Mouse (Mus musculus) hematopoietic stem cell, adult 5-6 weeks (primary cell): Measurements from ENCODE around the gene Gm6408. TPM values are rescaled to one million over a fixed set of nuclear protein-coding genes. Genes with fewer than 3 reads are reported as not detected.
"Not testable (repeated sequence)": the region's sequence is repeated elsewhere in the genome, so short reads cannot be mapped to it uniquely, and the experiment has no call there.

ENCODE experiments used
- ATAC-seq, 2 experiments: fragments of 125-278 bp in 1 of 2; replicated peaks in 1 of 2; 2 replicates each; pipeline ENCODE4 v1.8.0; 2016 to 2017; ENCODE audit warnings: inconsistent platforms in 2 of 2, mild to moderate bottlenecking in 2 of 2, moderate number of reproducible peaks in 2 of 2, low read depth in 1 of 2, moderate TSS enrichment in 1 of 2; ENCODE audit not compliant: low FRiP score in 2 of 2, poor library complexity in 2 of 2, severe bottlenecking in 2 of 2, insufficient read depth in 1 of 2, low TSS enrichment in 1 of 2
- total RNA-seq: library from RNA; stranded (forward); fragments of 172-1452, 232-1000 nt; gene quantifications from 2 replicates; pipeline ENCODE4 v1.2.3, GENCODE M21; 2017

Gene Gm6408
- total RNA-seq, 1 experiment from 2014 or later: not detected

DNA sequence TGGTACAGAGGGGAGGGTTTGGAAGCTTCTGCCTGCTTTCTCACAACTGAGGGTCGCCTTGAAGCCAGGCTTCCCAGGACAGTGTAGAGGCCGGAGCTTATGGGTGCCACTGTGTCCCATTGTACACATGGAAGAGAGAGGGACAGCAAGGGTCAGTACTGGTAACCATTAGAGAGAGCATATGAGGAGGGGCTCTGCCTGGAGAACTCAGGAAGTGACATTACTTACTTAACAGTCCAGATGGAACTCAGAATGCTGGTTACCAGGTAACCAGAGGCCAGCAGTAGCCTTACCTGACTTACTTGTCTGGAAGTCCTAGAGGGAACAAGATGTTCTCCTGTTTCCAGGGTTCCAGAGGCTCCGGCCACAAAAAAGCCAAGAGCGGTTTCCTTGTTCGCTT, 20.3 kb downstream of the Gm6408 start, which contains the start of gene 4930449I24Rik:
4930449I24Rik (plus strand) TSS at position 301 of the 400 bp plus-strand sequence.
- not testable (repeated sequence) for ATAC-seq

DNA sequence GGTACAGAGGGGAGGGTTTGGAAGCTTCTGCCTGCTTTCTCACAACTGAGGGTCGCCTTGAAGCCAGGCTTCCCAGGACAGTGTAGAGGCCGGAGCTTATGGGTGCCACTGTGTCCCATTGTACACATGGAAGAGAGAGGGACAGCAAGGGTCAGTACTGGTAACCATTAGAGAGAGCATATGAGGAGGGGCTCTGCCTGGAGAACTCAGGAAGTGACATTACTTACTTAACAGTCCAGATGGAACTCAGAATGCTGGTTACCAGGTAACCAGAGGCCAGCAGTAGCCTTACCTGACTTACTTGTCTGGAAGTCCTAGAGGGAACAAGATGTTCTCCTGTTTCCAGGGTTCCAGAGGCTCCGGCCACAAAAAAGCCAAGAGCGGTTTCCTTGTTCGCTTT, 32.1 kb downstream of the Gm6408 start, which contains the start of gene Gm3402:
Gm3402 (plus strand) TSS at position 301 of the 400 bp plus-strand sequence.
- ATAC-seq: not testable (repeated sequence)

DNA sequence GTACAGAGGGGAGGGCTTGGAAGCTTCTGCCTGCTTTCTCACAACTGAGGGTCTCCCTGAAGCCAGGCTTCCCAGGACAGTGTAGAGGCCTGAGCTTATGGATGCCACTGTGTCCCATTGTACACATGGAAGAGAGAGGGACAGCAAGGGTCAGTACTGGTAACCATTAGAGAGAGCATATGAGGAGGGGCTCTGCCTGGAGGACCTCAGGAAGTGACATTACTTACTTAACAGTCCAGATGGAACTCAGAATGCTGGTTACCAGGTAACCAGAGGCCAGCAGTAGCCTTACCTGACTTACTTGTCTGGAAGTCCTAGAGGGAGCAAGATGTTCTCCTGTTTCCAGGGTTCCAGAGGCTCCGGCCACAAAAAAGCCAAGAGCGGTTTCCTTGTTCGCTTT, 43.7 kb downstream of the Gm6408 start, which contains the start of gene Gm3404:
Gm3404 (plus strand) TSS at position 301 of the 400 bp plus-strand sequence.
- ATAC-seq: not testable (repeated sequence)

Other genes with a start within 250 kb of the Gm6408 start
- not detected in 2 replicates for gene Wasf3, start 97.0 kb upstream of the Gm6408 start, total RNA-seq
- not detected in 2 replicates for gene Gm6370, start 9.4 kb downstream of the Gm6408 start, total RNA-seq
- not detected in 2 replicates for gene 4930449I24Rik, start 20.4 kb downstream of the Gm6408 start, total RNA-seq
- not detected in 2 replicates for gene Gm3402, start 32.2 kb downstream of the Gm6408 start, total RNA-seq
- gene Gm3404, start 43.8 kb downstream of the Gm6408 start, total RNA-seq: not detected in 2 replicates
- not detected in 2 replicates for gene Gm3409, start 55.7 kb downstream of the Gm6408 start, total RNA-seq
- gene Gm3415, start 74.2 kb downstream of the Gm6408 start, total RNA-seq: not detected in 2 replicates
- gene Gpr12, start 103.3 kb downstream of the Gm6408 start, total RNA-seq: not detected in 2 replicates